Mouse (Mus musculus): ENCODE results near the gene Psd. TPM values are rescaled to one million over a fixed set of nuclear protein-coding genes. Genes with fewer than 3 reads are reported as not detected.
A peak's percentile ranks its signal among the peaks of the same experiment; 100 is the strongest.

The Psd gene
- polyA plus RNA-seq, 1 experiment from 2014 or later, result 5.1 TPM

MicroRNAs encoded within 50 kb of the gene (microRNA counts, 519-probe panel; counts per million panel counts)
- microRNA mmu-miR-146b, result 2,373 counts per million, percentile 52 among the panel's probes with 10 or more counts

Small RNAs within 50 kb of the gene (microRNA-seq; reads per million reads assigned to microRNA genes)
- gene Mir146b, result 0.59 reads per million

Other genes starting within 250 kb of the Psd start
- not detected in 2 replicates for gene Elovl3, start 195.3 kb downstream of the Psd start, polyA plus RNA-seq (2015; fragmentation: Nextera tagmentation; extraction: Ambion mirVana)
- gene Pitx3, start 178.8 kb downstream of the Psd start, polyA plus RNA-seq (2015; fragmentation: Nextera tagmentation; extraction: Ambion mirVana), result 0.33 and 0.39 TPM in 2 replicates
- gene Gbf1, start 174.6 kb downstream of the Psd start, polyA plus RNA-seq (2015; fragmentation: Nextera tagmentation; extraction: Ambion mirVana), result 36.1 and 42.7 TPM in 2 replicates
- gene Nfkb2, start 22.8 kb downstream of the Psd start, polyA plus RNA-seq (2015; fragmentation: Nextera tagmentation; extraction: Ambion mirVana), result 13.3 and 14.1 TPM in 2 replicates
- 11.0 and 12.8 TPM in 2 replicates for gene Fbxl15, start 1.0 kb upstream of the Psd start, polyA plus RNA-seq (2015; fragmentation: Nextera tagmentation; extraction: Ambion mirVana)
- gene Cuedc2, start 11.5 kb upstream of the Psd start, polyA plus RNA-seq (2015; fragmentation: Nextera tagmentation; extraction: Ambion mirVana), result 142 and 150 TPM in 2 replicates
- 6.0 TPM in 2 replicates for gene Mfsd13a, start 14.0 kb upstream of the Psd start, polyA plus RNA-seq (2015; fragmentation: Nextera tagmentation; extraction: Ambion mirVana)
- 1.1 and 1.2 TPM in 2 replicates for gene 2310034G01Rik, start 23.1 kb upstream of the Psd start, polyA plus RNA-seq (2015; fragmentation: Nextera tagmentation; extraction: Ambion mirVana)
- 126 and 130 TPM in 2 replicates for gene Actr1a, start 68.6 kb upstream of the Psd start, polyA plus RNA-seq (2015; fragmentation: Nextera tagmentation; extraction: Ambion mirVana)
- gene Sufu, start 69.7 kb upstream of the Psd start, polyA plus RNA-seq (2015; fragmentation: Nextera tagmentation; extraction: Ambion mirVana), result 17.6 and 18.8 TPM in 2 replicates
- gene Trim8, start 174.5 kb upstream of the Psd start, polyA plus RNA-seq (2015; fragmentation: Nextera tagmentation; extraction: Ambion mirVana), result 17.0 and 19.4 TPM in 2 replicates
- 95.6 and 101 TPM in 2 replicates for gene Arl3, start 246.0 kb upstream of the Psd start, polyA plus RNA-seq (2015; fragmentation: Nextera tagmentation; extraction: Ambion mirVana)
- 10.0 and 11.4 TPM in 2 replicates for gene Sfxn2, start 246.2 kb upstream of the Psd start, polyA plus RNA-seq (2015; fragmentation: Nextera tagmentation; extraction: Ambion mirVana)